Comparison of ENCODE assay signal across 8 mouse cellular contexts in the genomic region with DNA sequence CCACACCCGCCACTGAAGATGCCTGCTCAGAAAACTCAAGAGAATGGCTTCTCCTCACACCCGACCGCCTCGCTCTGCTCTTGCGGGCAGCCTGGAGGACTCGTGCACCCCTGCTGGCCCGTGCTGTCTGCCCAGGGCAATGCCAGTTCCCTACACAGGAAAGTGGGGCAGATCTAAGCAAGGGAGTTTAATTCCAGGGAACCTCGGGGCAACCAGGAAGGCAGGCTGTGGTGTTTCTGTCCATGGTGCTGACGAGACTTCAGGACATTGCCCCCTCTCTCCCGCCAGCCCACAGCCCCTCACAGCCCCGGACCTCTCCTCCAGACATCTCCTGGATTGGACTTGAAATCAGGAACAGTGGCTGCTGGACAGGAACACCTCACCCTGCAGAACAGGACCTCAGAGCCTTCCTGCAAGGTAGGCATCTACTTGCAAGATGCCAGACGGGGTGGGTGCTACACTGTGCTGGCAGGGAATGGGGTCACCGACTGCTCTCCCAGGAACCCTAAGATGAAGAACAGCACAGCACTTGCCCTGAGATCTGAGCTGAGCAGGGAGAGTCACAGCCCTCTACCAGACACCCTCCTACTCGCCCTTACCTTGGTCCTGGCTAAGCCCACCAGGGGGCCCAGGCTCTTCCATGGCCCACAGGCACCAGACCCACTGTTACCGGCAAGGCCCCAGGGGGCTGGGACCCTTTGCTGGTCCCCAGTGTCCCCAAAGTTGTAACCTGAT. TPM values are rescaled to one million over a fixed set of nuclear protein-coding genes. Genes with fewer than 3 reads are reported as not detected.
DNase-seq lines count a peak whose midpoint lies in the region; ATAC-seq and TF ChIP-seq lines count a peak whose summit lies in the region.

No protein-coding gene starts in this region.

- 0 out of 2 replicates have a peak, but pooled peaks cover under 1% of the 10 kb centered on the region for H3K27me3 ChIP-seq in limb, embryonic 15.5 days

- no peak overlapping the region for H3K9ac ChIP-seq in limb, embryonic 15.5 days

- no peaks in the 10 kb centered on the region for H3K36me3 ChIP-seq in limb, embryonic 15.5 days

- WGBS in limb, embryonic 15.5 days, result 6% methylated on average over 15 of the region's 15 CpGs
- 43% methylated on average over 15 of the region's 15 CpGs for WGBS in olfactory bulb, adult 2 months

- H3K4me1 ChIP-seq in limb, embryonic 15.5 days, result peaks cover 20% of the 10 kb centered on the region
- H3K4me1 ChIP-seq in olfactory bulb, adult 2 months (ENCODE audit: control insufficient read depth, insufficient read depth, low read length), result peaks cover 85% of the 10 kb centered on the region

- H3K4me2 ChIP-seq in limb, embryonic 15.5 days, result 0 out of 2 replicates have a peak overlapping the region, but pooled peaks have one; percentile 7

- no peak for TF ChIP-seq POLR2A in olfactory bulb, adult 2 months (IDR thresholded peaks at IDR 0.05; ENCODE audit: insufficient read depth, low read depth, low read length)

- H3K9me3 ChIP-seq in limb, embryonic 15.5 days, result no peaks in the 10 kb centered on the region

- TF ChIP-seq CTCF in olfactory bulb, adult 2 months (IDR thresholded peaks at IDR 0.05; ENCODE audit: insufficient read depth, low read depth, low read length), result no peak; the same call in 1 of the 2 replicates

- H3K27ac ChIP-seq in limb, embryonic 15.5 days, result no peak overlapping the region
- H3K27ac ChIP-seq in olfactory bulb, adult 2 months (ENCODE audit: insufficient read depth, low read depth, low read length), result no peak overlapping the region

- DNase-seq in urinary bladder, postnatal 25 days (ENCODE audit: low spot score), result peak; percentile 19
- DNase-seq in urinary bladder, adult 18-20 months (ENCODE audit: low spot score in 2 of 2), result no peak
- peak; percentile 78 to 80 for DNase-seq in cerebellum, postnatal 36 days
- peak; percentile 68 for DNase-seq in heart, postnatal 4 days
- no peak for DNase-seq in frontal cortex, postnatal 36 days (ENCODE audit: low spot score in 2 of 2)
- no peak for DNase-seq in right cerebral cortex, postnatal 36 days (ENCODE audit: low spot score in 2 of 2)

- ATAC-seq in limb, embryonic 15.5 days (ENCODE audit: insufficient number of reproducible peaks, low FRiP score, low TSS enrichment, low read depth), result no peak

- no peak overlapping the region for H3K4me3 ChIP-seq in limb, embryonic 15.5 days
- peak overlapping the region; percentile 28 for H3K4me3 ChIP-seq in olfactory bulb, adult 2 months (ENCODE audit: insufficient read depth, low read depth, low read length)

RNA-seq across cellular contexts. Expression of a gene that starts 37.8 kb away (rescaled TPM):
- total RNA-seq in heart, postnatal 4 days (2021), result not detected
- 11.6 and 13.7 TPM in 2 replicates for polyA plus RNA-seq in limb, embryonic 15.5 days (2015; fragmentation: Nextera tagmentation; extraction: Ambion mirVana)
- not detected in 2 replicates for polyA plus RNA-seq in olfactory bulb, adult 2 months (2012; ENCODE audit: insufficient read depth, insufficient read length, low replicate concordance, missing spikeins)

RNA-seq across cellular contexts. Expression of a gene that starts 48.0 kb away (rescaled TPM):
- 10 to 100 TPM; 16.6 to 17.1 TPM for total RNA-seq in heart, postnatal 4 days (2021)
- polyA plus RNA-seq in limb, embryonic 15.5 days (2015; fragmentation: Nextera tagmentation; extraction: Ambion mirVana), result 21.3 and 22.8 TPM in 2 replicates
- not detected in 2 replicates for polyA plus RNA-seq in olfactory bulb, adult 2 months (2012; ENCODE audit: insufficient read depth, insufficient read length, low replicate concordance, missing spikeins)

RNA-seq across cellular contexts. Expression of a gene that starts 54.8 kb away (rescaled TPM):
- 10 to 100 TPM; 34.9 to 37.5 TPM for total RNA-seq in heart, postnatal 4 days (2021)
- 35.4 and 38.6 TPM in 2 replicates for polyA plus RNA-seq in limb, embryonic 15.5 days (2015; fragmentation: Nextera tagmentation; extraction: Ambion mirVana)
- not detected in 2 replicates for polyA plus RNA-seq in olfactory bulb, adult 2 months (2012; ENCODE audit: insufficient read depth, insufficient read length, low replicate concordance, missing spikeins)

RNA-seq across cellular contexts. Expression of a gene that starts 58.0 kb away (rescaled TPM):
- total RNA-seq in heart, postnatal 4 days (2021), result not detected
- polyA plus RNA-seq in limb, embryonic 15.5 days (2015; fragmentation: Nextera tagmentation; extraction: Ambion mirVana), result 1.1 and 1.3 TPM in 2 replicates
- polyA plus RNA-seq in olfactory bulb, adult 2 months (2012; ENCODE audit: insufficient read depth, insufficient read length, low replicate concordance, missing spikeins), result not detected in 2 replicates

Comparison
In these comparisons a context has a peak if more than half of its experiments do, and no peak if none do; other contexts are left out.
1. DNase-seq: peak in urinary bladder, postnatal 25 days (single experiment), cerebellum, postnatal 36 days (2 of 2) and heart, postnatal 4 days (single experiment); none in urinary bladder, adult 18-20 months (0 of 2), frontal cortex, postnatal 36 days (0 of 2) and right cerebral cortex, postnatal 36 days (0 of 2).
2. RNA of a gene that starts 37.8 kb away (polyA plus RNA-seq): 11.6 to 13.7 TPM in limb, embryonic 15.5 days; not detected in olfactory bulb, adult 2 months; every median in the first group is over 10 times any median in the second.
3. RNA of a gene that starts 48.0 kb away (polyA plus RNA-seq): 21.3 to 22.8 TPM in limb, embryonic 15.5 days; not detected in olfactory bulb, adult 2 months; every median in the first group is over 10 times any median in the second.
4. RNA of a gene that starts 54.8 kb away (polyA plus RNA-seq): 35.4 to 38.6 TPM in limb, embryonic 15.5 days; not detected in olfactory bulb, adult 2 months; every median in the first group is over 10 times any median in the second.